Mouse (Mus musculus): ENCODE results near the gene Pxmp4.

The Pxmp4 gene

GRCm38 (mm10) chr2:154624137-154624536, 20.6 kb upstream of the Pxmp4 start:
- ChIA-PET POLR2A (interaction anchor here in 2 of 4 experiments (0.6 to 2.9 kb wide), 6 partner anchors 10 to 318 kb away, joined by 3 to 13 read pairs (median 4); partner anchors contain the start of genes 4930519P11Rik (in 1 of the 2), Pxmp4 (in 1 of the 2) and Zfp341 (in 1 of the 2)), CTCF (interaction anchor here in 3 of 4 experiments (0.5 to 1.5 kb wide), 7 partner anchors 9 to 577 kb away, joined by 3 to 8 read pairs (median 3); partner anchors contain the start of genes 4930519P11Rik (in 1 of the 3), Pxmp4 (in 1 of the 3) and Zfp341 (in 1 of the 3))

GRCm38 (mm10) chr2:154621684-154622083, 18.2 kb upstream of the Pxmp4 start:
- ChIA-PET POLR2A (interaction anchor here in 1 of 4 experiments (2.9 kb wide), 1 partner anchor 8 kb away, joined by 9 read pairs; the partner anchor contains the start of genes 4930519P11Rik and Zfp341), CTCF (interaction anchor here in 1 of 4 experiments (1.6 kb wide), 1 partner anchor 8 kb away, joined by 3 read pairs; no protein-coding TSS in a partner anchor)

GRCm38 (mm10) chr2:154617061-154617460, 13.6 kb upstream of the Pxmp4 start:
- POLR2A ChIA-PET, result interaction anchor here in 2 of 4 experiments (0.6 to 1.3 kb wide), 4 partner anchors 24 to 837 kb away, joined by 3 to 6 read pairs (median 4); partner anchors contain the start of gene Efcab8 (in 1 of the 2)
- CTCF ChIA-PET, result interaction anchor here in 2 of 4 experiments (0.6 kb wide), 2 partner anchors 20 to 433 kb away, joined by 3 to 5 read pairs; no protein-coding TSS in a partner anchor

GRCm38 (mm10) chr2:154615674-154616073, 12.2 kb upstream of the Pxmp4 start:
- ChIA-PET CTCF (interaction anchor here in 1 of 4 experiments (0.7 kb wide), 1 partner anchor 15 kb away, joined by 3 read pairs; no protein-coding TSS in a partner anchor), POLR2A (interaction anchor here in 3 of 4 experiments (0.5 to 4.5 kb wide), 18 partner anchors 7 to 766 kb away, joined by 3 to 148 read pairs (median 4); partner anchors contain the start of genes Pxmp4 (in 2 of the 3) and Raly (in 1 of the 3))

- ChIA-PET CTCF (interaction anchor here in 2 of 4 experiments (0.7 to 3.9 kb wide), 4 partner anchors 11 to 31 kb away, joined by 3 to 58 read pairs (median 6); partner anchors contain the start of gene Pxmp4 (in 1 of the 2)), POLR2A (interaction anchor here in 3 of 4 experiments (0.5 to 4.5 kb wide), 36 partner anchors 8 to 766 kb away, joined by 3 to 148 read pairs (median 4); partner anchors contain the start of genes Pxmp4 (in 2 of the 3) and Raly (in 2 of the 3))
Measured at GRCm38 (mm10) chr2:154614841-154615576, 11.5 kb upstream of the Pxmp4 start.

GRCm38 (mm10) chr2:154613118-154614115, 9.9 kb upstream of the Pxmp4 start, which contains the start of the genes Zfp341 and 4930519P11Rik:
Gene Zfp341 (plus strand): TSS chr2:154613297.
Gene 4930519P11Rik (minus strand): TSS chr2:154613437.
- ChIA-PET CTCF (interaction anchor here (0.5 to 3.9 kb wide), 41 partner anchors 9 to 313 kb away, joined by 3 to 58 read pairs (median 4); partner anchors contain the start of genes Pxmp4 (in 4 of the 4), Actl10 (in 1 of the 4), Cdk5rap1 (in 1 of the 4) and Raly (in 1 of the 4)), POLR2A (interaction anchor here (0.5 to 4.5 kb wide), 117 partner anchors 7 to 840 kb away, joined by 3 to 148 read pairs (median 4); partner anchors contain the start of genes Pxmp4 (in 4 of the 4), Raly (in 3 of the 4), Snta1 (in 3 of the 4) and Actl10 (in 2 of the 4))

GRCm38 (mm10) chr2:154609050-154609767, 5.7 kb upstream of the Pxmp4 start:
- ChIA-PET POLR2A (interaction anchor here in 2 of 4 experiments (1.2 to 1.4 kb wide), 3 partner anchors 10 to 182 kb away, joined by 4 to 7 read pairs (median 4); no protein-coding TSS in a partner anchor), CTCF (interaction anchor here in 2 of 4 experiments (0.6 to 1.1 kb wide), 2 partner anchors 16 to 465 kb away, joined by 3 read pairs; partner anchors contain the start of gene Ahcy (in 1 of the 2))

GRCm38 (mm10) chr2:154606965-154607364, 3.5 kb upstream of the Pxmp4 start:
- POLR2A ChIA-PET, result interaction anchor here in 2 of 4 experiments (0.6 to 1.9 kb wide), 7 partner anchors 7 to 280 kb away, joined by 3 to 6 read pairs (median 4); no protein-coding TSS in a partner anchor
- CTCF ChIA-PET, result interaction anchor here in 1 of 4 experiments (0.6 kb wide), 1 partner anchor 151 kb away, joined by 14 read pairs; no protein-coding TSS in a partner anchor

- ChIA-PET CTCF (interaction anchor here (0.6 to 4.8 kb wide), 22 partner anchors 9 to 304 kb away, joined by 3 to 58 read pairs (median 5); partner anchors contain the start of genes 4930519P11Rik (in 4 of the 4), Zfp341 (in 4 of the 4) and Actl10 (in 1 of the 4)), POLR2A (interaction anchor here (0.6 to 5.5 kb wide), 58 partner anchors 9 to 672 kb away, joined by 3 to 148 read pairs (median 4); partner anchors contain the start of genes Zfp341 (in 4 of the 4), 4930519P11Rik (in 3 of the 4), Actl10 (in 2 of the 4) and Raly (in 2 of the 4))
Measured at GRCm38 (mm10) chr2:154604156-154604555, 648 bp upstream of the Pxmp4 start.

- ChIA-PET POLR2A (interaction anchor here (0.5 to 5.5 kb wide), 78 partner anchors 8 to 673 kb away, joined by 3 to 148 read pairs (median 4); partner anchors contain the start of genes 4930519P11Rik (in 4 of the 4), Zfp341 (in 4 of the 4), Actl10 (in 2 of the 4) and Raly (in 2 of the 4)), CTCF (interaction anchor here (0.5 to 4.8 kb wide), 30 partner anchors 10 to 652 kb away, joined by 3 to 58 read pairs (median 4); partner anchors contain the start of genes 4930519P11Rik (in 4 of the 4), Zfp341 (in 4 of the 4), Actl10 (in 1 of the 4) and Raly (in 1 of the 4))
Measured at GRCm38 (mm10) chr2:154603007-154603637, 386 bp downstream of the Pxmp4 start.

- ChIA-PET CTCF (interaction anchor here in 3 of 4 experiments (0.6 to 4.8 kb wide), 6 partner anchors 9 to 112 kb away, joined by 3 to 58 read pairs (median 5); partner anchors contain the start of genes 4930519P11Rik (in 1 of the 3) and Zfp341 (in 1 of the 3)), POLR2A (interaction anchor here in 3 of 4 experiments (0.8 to 5.5 kb wide), 7 partner anchors 8 to 126 kb away, joined by 3 to 148 read pairs (median 5); partner anchors contain the start of genes 4930519P11Rik (in 3 of the 3), Zfp341 (in 3 of the 3) and Necab3 (in 1 of the 3))
Measured at GRCm38 (mm10) chr2:154601324-154601723, 2.2 kb downstream of the Pxmp4 start.

- ChIA-PET CTCF (interaction anchor here in 2 of 4 experiments (0.6 to 1.0 kb wide), 8 partner anchors 13 to 887 kb away, joined by 3 to 10 read pairs (median 4); partner anchors contain the start of genes 4930519P11Rik (in 1 of the 2) and Zfp341 (in 1 of the 2)), POLR2A (interaction anchor here in 3 of 4 experiments (0.7 to 5.5 kb wide), 7 partner anchors 8 to 146 kb away, joined by 3 to 148 read pairs (median 5); partner anchors contain the start of genes 4930519P11Rik (in 3 of the 3) and Zfp341 (in 3 of the 3))
Measured at GRCm38 (mm10) chr2:154600586-154600985, 2.9 kb downstream of the Pxmp4 start.

- ChIA-PET CTCF (interaction anchor here in 1 of 4 experiments (0.7 kb wide), 2 partner anchors 12 to 16 kb away, joined by 4 to 7 read pairs; partner anchors contain the start of genes 4930519P11Rik and Zfp341), POLR2A (interaction anchor here in 1 of 4 experiments (0.6 kb wide), 2 partner anchors 14 to 15 kb away, joined by 3 read pairs; partner anchors contain the start of genes 4930519P11Rik and Zfp341)
Measured at GRCm38 (mm10) chr2:154597399-154597798, 6.1 kb downstream of the Pxmp4 start.

GRCm38 (mm10) chr2:154595775-154596174, 7.7 kb downstream of the Pxmp4 start:
- POLR2A ChIA-PET, result interaction anchor here (0.7 to 4.8 kb wide), 8 partner anchors 7 to 470 kb away, joined by 3 to 48 read pairs (median 4); partner anchors contain the start of genes Pxmp4 (in 2 of the 4), 4930519P11Rik (in 1 of the 4) and Zfp341 (in 1 of the 4)
- CTCF ChIA-PET, result interaction anchor here in 3 of 4 experiments (0.6 to 1.5 kb wide), 4 partner anchors 9 to 20 kb away, joined by 3 to 5 read pairs (median 4); no protein-coding TSS in a partner anchor

Measured in embryonic stem cell, embryonic (primary cell).